Mouse (Mus musculus): ENCODE measurements at regions not wholly inside any gene's neighbourhood (a gene's known extent, or its start where the extent isn't known, plus 50 kb on each side); places are given as distances from the start of the nearest gene placed in this dataset.
"Not testable (repeated sequence)": the region's sequence is repeated elsewhere in the genome, so short reads cannot be mapped to it uniquely, and the experiment has no call there.

GRCm38 (mm10) chr3:153144217-153144616 is 162.2 kb upstream of the St6galnac5 start:
- no peak for DNase-seq

GRCm38 (mm10) chr3:153140985-153141384 is 158.9 kb upstream of the St6galnac5 start:
- no peak for DNase-seq

- DNase-seq: no peak
Measured at GRCm38 (mm10) chr3:153125335-153125734, 143.3 kb upstream of the St6galnac5 start.

- no peak for DNase-seq
Measured at GRCm38 (mm10) chr3:153121934-153122333, 139.9 kb upstream of the St6galnac5 start.

- DNase-seq: no peak
Measured at GRCm38 (mm10) chr3:153119142-153119541, 137.1 kb upstream of the St6galnac5 start.

- no peak for DNase-seq
Measured at GRCm38 (mm10) chr3:153118643-153119042, 136.6 kb upstream of the St6galnac5 start.

- DNase-seq: no peak
Measured at GRCm38 (mm10) chr3:153105591-153105990, 123.5 kb upstream of the St6galnac5 start.

- not testable (repeated sequence) for DNase-seq
Measured at GRCm38 (mm10) chr3:153090572-153090971, 108.5 kb upstream of the St6galnac5 start.

GRCm38 (mm10) chr3:153085096-153085788 is 103.2 kb upstream of the St6galnac5 start:
- peak; percentile 4 to 17 for DNase-seq

GRCm38 (mm10) chr3:153084226-153085095 is 102.4 kb upstream of the St6galnac5 start:
- peak in 1 of 2 experiments; percentile 6 for DNase-seq

- DNase-seq: no peak
Measured at GRCm38 (mm10) chr3:153080371-153080770, 98.3 kb upstream of the St6galnac5 start.

GRCm38 (mm10) chr3:153077846-153078703 is 96.0 kb upstream of the St6galnac5 start:
- DNase-seq: no peak

GRCm38 (mm10) chr3:153072200-153072919 is 90.3 kb upstream of the St6galnac5 start:
- no peak for DNase-seq

GRCm38 (mm10) chr3:153071549-153071948 is 89.5 kb upstream of the St6galnac5 start:
- no peak for DNase-seq

GRCm38 (mm10) chr3:153071123-153071522 is 89.1 kb upstream of the St6galnac5 start:
- no peak for DNase-seq

GRCm38 (mm10) chr3:153065890-153066289 is 83.8 kb upstream of the St6galnac5 start:
- no peak for DNase-seq

GRCm38 (mm10) chr3:153053163-153053562 is 71.1 kb upstream of the St6galnac5 start:
- no peak for DNase-seq

GRCm38 (mm10) chr3:153051566-153051965 is 69.5 kb upstream of the St6galnac5 start:
- no peak for DNase-seq

- DNase-seq: no peak
Measured at GRCm38 (mm10) chr3:153045328-153045727, 63.3 kb upstream of the St6galnac5 start.

- DNase-seq: no peak
Measured at GRCm38 (mm10) chr3:153033980-153034379, 51.9 kb upstream of the St6galnac5 start.
